23 mouse cellular contexts compared by ENCODE assay signal in genomic region chr10:28552068-28552467, GRCm38 (mm10).
A peak's percentile ranks its signal among the peaks of the same experiment; 100 is the strongest.
DNase-seq lines count a peak whose midpoint lies in the region; ATAC-seq and TF ChIP-seq lines count a peak whose summit lies in the region.
"Had no signal": no experiment of that assay in that cellular context is flagged by ENCODE, and none has a peak within 500 bp of the region (broad histone marks: within the 10 kb centered on the region; RNA-seq: fewer than 3 reads in every experiment).

No protein-coding gene starts in this region.

- H3K4me1 ChIP-seq in embryonic facial prominence, embryonic 14.5 days (ENCODE audit: control insufficient read depth, insufficient read depth, low read length): no peaks in the 10 kb centered on the region
- no peaks in the 10 kb centered on the region; the same call in 1 of the 2 replicates for H3K4me1 ChIP-seq in embryonic facial prominence, embryonic 10.5 days
- H3K4me1 ChIP-seq in lung, embryonic 14.5 days (ENCODE audit: insufficient read depth): no peaks in the 10 kb centered on the region
- no peaks in the 10 kb centered on the region for H3K4me1 ChIP-seq in lung, adult 2 months (ENCODE audit: control insufficient read depth, insufficient read depth, low read length)
- H3K4me1 ChIP-seq: limb, embryonic 12.5 days; liver, embryonic 13.5 days; lung, embryonic 15.5 days; neural tube, embryonic 15.5 days had no signal

- H3K4me3 ChIP-seq in embryonic facial prominence, embryonic 14.5 days (ENCODE audit: low read depth, low read length): no peak overlapping the region
- H3K4me3 ChIP-seq in embryonic facial prominence, embryonic 10.5 days: no peak overlapping the region
- no peak overlapping the region for H3K4me3 ChIP-seq in lung, embryonic 14.5 days (ENCODE audit: low read depth, low read length)
- H3K4me3 ChIP-seq in lung, adult 2 months (replicated peaks; ENCODE audit: extremely low read depth, low read depth, low read length): no peak overlapping the region
- H3K4me3 ChIP-seq: forebrain, embryonic 10.5 days; limb, embryonic 12.5 days; liver, embryonic 13.5 days; lung, embryonic 15.5 days; megakaryocyte, embryonic 14.5 days; neural tube, embryonic 15.5 days had no signal

- H3K27me3 ChIP-seq in embryonic facial prominence, embryonic 14.5 days (replicated peaks; ENCODE audit: control insufficient read depth, insufficient read depth, low read length): no peaks in the 10 kb centered on the region
- no peaks in the 10 kb centered on the region for H3K27me3 ChIP-seq in embryonic facial prominence, embryonic 10.5 days (replicated peaks; ENCODE audit: low read depth, poor library complexity, severe bottlenecking)
- no peaks in the 10 kb centered on the region for H3K27me3 ChIP-seq in lung, embryonic 14.5 days (ENCODE audit: insufficient read depth, low read length)
- H3K27me3 ChIP-seq: limb, embryonic 12.5 days; liver, embryonic 13.5 days; lung, embryonic 15.5 days; megakaryocyte, embryonic 14.5 days; neural tube, embryonic 15.5 days had no signal

- no peaks in the 10 kb centered on the region for H3K36me3 ChIP-seq in embryonic facial prominence, embryonic 14.5 days (ENCODE audit: control insufficient read depth, insufficient read depth, low read length)
- no peaks in the 10 kb centered on the region for H3K36me3 ChIP-seq in embryonic facial prominence, embryonic 10.5 days (replicated peaks)
- no peaks in the 10 kb centered on the region for H3K36me3 ChIP-seq in lung, embryonic 14.5 days (ENCODE audit: insufficient read depth)
- H3K36me3 ChIP-seq: forebrain, embryonic 10.5 days; limb, embryonic 12.5 days; liver, embryonic 13.5 days; lung, embryonic 15.5 days; neural tube, embryonic 15.5 days had no signal

- no peak for TF ChIP-seq CTCF in lung, embryonic 14.5 days (IDR thresholded peaks at IDR 0.05; ENCODE audit: low read depth)
- no peak for TF ChIP-seq CTCF in lung, adult 2 months (IDR thresholded peaks at IDR 0.05; ENCODE audit: insufficient read depth, low read length)

- ATAC-seq in embryonic facial prominence, embryonic 14.5 days (ENCODE audit: low read depth): no peak
- ATAC-seq in lung, embryonic 14.5 days (ENCODE audit: insufficient read depth): no peak
- ATAC-seq: midbrain, embryonic 16.5 days had no signal

- WGBS in embryonic facial prominence, embryonic 14.5 days: 86% methylated on average over 2 of the region's 2 CpGs
- 95% methylated on average over 2 of the region's 2 CpGs for WGBS in embryonic facial prominence, embryonic 10.5 days
- 83% methylated on average over 2 of the region's 2 CpGs for WGBS in lung, embryonic 14.5 days
- 92% methylated on average over 2 of the region's 2 CpGs for WGBS in lung, adult 2 months

- H3K27ac ChIP-seq in embryonic facial prominence, embryonic 14.5 days (replicated peaks; ENCODE audit: low read depth, low read length): no peak overlapping the region
- no peak overlapping the region for H3K27ac ChIP-seq in embryonic facial prominence, embryonic 10.5 days (replicated peaks)
- H3K27ac ChIP-seq in lung, embryonic 14.5 days (ENCODE audit: low read depth): no peak overlapping the region
- H3K27ac ChIP-seq: forebrain, embryonic 10.5 days; hindbrain, embryonic 14.5 days; limb, embryonic 12.5 days; liver, embryonic 13.5 days; lung, embryonic 15.5 days; neural tube, embryonic 15.5 days had no signal

- TF ChIP-seq POLR2A in lung, adult 2 months (IDR thresholded peaks at IDR 0.05; ENCODE audit: borderline replicate concordance, extremely low read depth, low read depth, low read length): no peak

- no peak overlapping the region for H3K9ac ChIP-seq in embryonic facial prominence, embryonic 14.5 days (ENCODE audit: low read depth, low read length)
- H3K9ac ChIP-seq in lung, embryonic 14.5 days: no peak overlapping the region
- H3K9ac ChIP-seq: hindbrain, embryonic 14.5 days; limb, embryonic 12.5 days; liver, embryonic 13.5 days; lung, embryonic 15.5 days; neural tube, embryonic 15.5 days had no signal

- DNase-seq in embryonic facial prominence, embryonic 14.5 days (ENCODE audit: low spot score): peak; percentile 18
- DNase-seq in embryonic facial prominence, embryonic 10.5 days (ENCODE audit: low spot score): no peak
- DNase-seq in lung, embryonic 14.5 days: peak; percentile 29
- DNase-seq in lung, adult 2 months: no peak
- DNase-seq in 3T3-L1 (ENCODE audit: low read depth, low spot score) (peak; percentile 31), adipocyte (ENCODE audit: low spot score) (peak; percentile 9)
- DNase-seq in right cerebral cortex, postnatal 10 days (ENCODE audit: low spot score in 2 of 2): no peak
- no peak for DNase-seq in retina, embryonic 14.5 days (ENCODE audit: low spot score)
- DNase-seq: adrenal gland, postnatal 36 days; cerebellum, adult 11 months; cerebellum, adult 9-11 months; gastrocnemius, postnatal 36 days; kidney, adult 2 months; kidney, postnatal 14 days; liver, embryonic 13.5 days; lung, postnatal 36 days had no signal

- no peak overlapping the region for H3K4me2 ChIP-seq in embryonic facial prominence, embryonic 14.5 days (ENCODE audit: low read depth, low read length)
- H3K4me2 ChIP-seq in lung, embryonic 14.5 days: no peak overlapping the region
- H3K4me2 ChIP-seq: hindbrain, embryonic 14.5 days; limb, embryonic 12.5 days; liver, embryonic 13.5 days; lung, embryonic 15.5 days; neural tube, embryonic 15.5 days had no signal

- no peaks in the 10 kb centered on the region for H3K9me3 ChIP-seq in embryonic facial prominence, embryonic 14.5 days (ENCODE audit: control insufficient read depth, low read length)
- H3K9me3 ChIP-seq in embryonic facial prominence, embryonic 10.5 days: no peaks in the 10 kb centered on the region
- no peaks in the 10 kb centered on the region for H3K9me3 ChIP-seq in lung, embryonic 14.5 days (ENCODE audit: low read depth, low read length)
- H3K9me3 ChIP-seq: forebrain, embryonic 10.5 days; limb, embryonic 12.5 days; liver, embryonic 13.5 days; lung, embryonic 15.5 days; megakaryocyte, embryonic 14.5 days; neural tube, embryonic 15.5 days had no signal

Comparison
In these comparisons a context has a peak if more than half of its experiments do, and no peak if none do; other contexts are left out.
1. DNase-seq: peak in embryonic facial prominence, embryonic 14.5 days (single experiment), lung, embryonic 14.5 days (single experiment), 3T3-L1 (single experiment) and adipocyte (single experiment); none in embryonic facial prominence, embryonic 10.5 days (single experiment), lung, adult 2 months (single experiment), right cerebral cortex, postnatal 10 days (0 of 2) and retina, embryonic 14.5 days (single experiment).